Mouse (Mus musculus) brain, adult 2 months (tissue): ENCODE results near the gene Prkn.
"Not testable (repeated sequence)": the region's sequence is repeated elsewhere in the genome, so short reads cannot be mapped to it uniquely, and the experiment has no call there.

Source experiments
- DNase-seq: peaks from one replicate; pipeline ENCODE4 v3.0.0; 2011; ENCODE audit warnings: low read depth, low spot score

The Prkn gene

GRCm38 (mm10) chr17:11975062-11975607 is 1135.0 kb downstream of the Prkn start:
- DNase-seq = peak; percentile 88

GRCm38 (mm10) chr17:11978260-11978821 is 1138.2 kb downstream of the Prkn start:
- DNase-seq = peak; percentile 37

- DNase-seq = no peak
Observed at GRCm38 (mm10) chr17:11981666-11982065, 1141.5 kb downstream of the Prkn start.

- no peak for DNase-seq
Observed at GRCm38 (mm10) chr17:11988110-11988837, 1148.1 kb downstream of the Prkn start.

- DNase-seq = no peak
Observed at GRCm38 (mm10) chr17:11989296-11989695, 1149.1 kb downstream of the Prkn start.

GRCm38 (mm10) chr17:11990386-11991087 is 1150.4 kb downstream of the Prkn start:
- no peak for DNase-seq

- peak; percentile 87 for DNase-seq
Observed at GRCm38 (mm10) chr17:11993249-11993648, 1153.1 kb downstream of the Prkn start.

GRCm38 (mm10) chr17:11994252-11994651 is 1154.1 kb downstream of the Prkn start:
- DNase-seq = no peak

- DNase-seq = not testable (repeated sequence)
Observed at GRCm38 (mm10) chr17:11994754-11995153, 1154.6 kb downstream of the Prkn start.

GRCm38 (mm10) chr17:11995522-11995921 is 1155.3 kb downstream of the Prkn start:
- no peak for DNase-seq

GRCm38 (mm10) chr17:11996311-11996710 is 1156.1 kb downstream of the Prkn start:
- DNase-seq = no peak

GRCm38 (mm10) chr17:12000285-12000684 is 1160.1 kb downstream of the Prkn start:
- DNase-seq = no peak

GRCm38 (mm10) chr17:12021326-12021725 is 1181.1 kb downstream of the Prkn start:
- no peak for DNase-seq

GRCm38 (mm10) chr17:12029362-12029761 is 1189.2 kb downstream of the Prkn start:
- no peak for DNase-seq

GRCm38 (mm10) chr17:12029921-12030461 is 1189.8 kb downstream of the Prkn start:
- peak; percentile 41 for DNase-seq

GRCm38 (mm10) chr17:12030556-12031160 is 1190.5 kb downstream of the Prkn start:
- no peak for DNase-seq

GRCm38 (mm10) chr17:12031203-12031942 is 1191.2 kb downstream of the Prkn start:
- peak; percentile 84 for DNase-seq

- DNase-seq = no peak
Observed at GRCm38 (mm10) chr17:12032014-12032791, 1192.0 kb downstream of the Prkn start.

- no peak for DNase-seq
Observed at GRCm38 (mm10) chr17:12035386-12035785, 1195.2 kb downstream of the Prkn start.

- DNase-seq = peak; percentile 80
Observed at GRCm38 (mm10) chr17:12036205-12036604, 1196.0 kb downstream of the Prkn start.
